Mouse (Mus musculus) gastrocnemius, postnatal 4 days (tissue): Measurements from ENCODE around the gene Pak1ip1. TPM values are rescaled to one million over a fixed set of nuclear protein-coding genes. Genes with fewer than 3 reads are reported as not detected.

Experiments used
- DNase-seq, 2 experiments: peaks; one replicate each; pipeline ENCODE4 v3.0.0; 2021 to 2022; ENCODE audit warnings: low spot score in 2 of 2, mixed read lengths in 2 of 2
- total RNA-seq, 2 experiments: library from RNA; stranded (reverse); gene quantifications; 2 replicates each; pipeline ENCODE4 v1.2.3; 2021

Pak1ip1 gene
- total RNA-seq, 2 experiments from 2014 or later: 32.0 to 33.7 TPM

- no peak for DNase-seq
These were observed 1.2 kb downstream of the Pak1ip1 start for GRCm38 (mm10) chr13:41002001-41002400.

GRCm38 (mm10) chr13:41006244-41006643 lies 5.4 kb downstream of the Pak1ip1 start:
- DNase-seq: no peak

- no peak for DNase-seq
These were observed 7.4 kb downstream of the Pak1ip1 start for GRCm38 (mm10) chr13:41008271-41008670.

GRCm38 (mm10) chr13:41008946-41009345 lies 8.1 kb downstream of the Pak1ip1 start:
- no peak for DNase-seq

GRCm38 (mm10) chr13:41015829-41016634 lies 15.2 kb downstream of the Pak1ip1 start, which contains the start of gene Tmem14c:
Gene Tmem14c, plus strand, starts transcription at chr13:41016292.
- DNase-seq: peak; percentile 86 to 95

GRCm38 (mm10) chr13:41016797-41017405 lies 16.1 kb downstream of the Pak1ip1 start:
- no peak for DNase-seq

GRCm38 (mm10) chr13:41017832-41018231 lies 17.0 kb downstream of the Pak1ip1 start:
- DNase-seq: no peak

GRCm38 (mm10) chr13:41018236-41018635 lies 17.4 kb downstream of the Pak1ip1 start:
- no peak for DNase-seq

GRCm38 (mm10) chr13:41018756-41019591 lies 18.2 kb downstream of the Pak1ip1 start:
- DNase-seq: no peak

- no peak for DNase-seq
These were observed 19.7 kb downstream of the Pak1ip1 start for GRCm38 (mm10) chr13:41020494-41020893.

- DNase-seq: no peak
These were observed 20.8 kb downstream of the Pak1ip1 start for GRCm38 (mm10) chr13:41021607-41022006.

GRCm38 (mm10) chr13:41022099-41022498 lies 21.3 kb downstream of the Pak1ip1 start:
- no peak for DNase-seq

- DNase-seq: no peak
These were observed 29.3 kb downstream of the Pak1ip1 start for GRCm38 (mm10) chr13:41030098-41030497.

- no peak for DNase-seq
These were observed 41.7 kb downstream of the Pak1ip1 start for GRCm38 (mm10) chr13:41042511-41042910.

- DNase-seq: no peak
These were observed 45.1 kb downstream of the Pak1ip1 start for GRCm38 (mm10) chr13:41045901-41046300.

- no peak for DNase-seq
These were observed 46.5 kb downstream of the Pak1ip1 start for GRCm38 (mm10) chr13:41047280-41047679.

- no peak for DNase-seq
These were observed 51.1 kb downstream of the Pak1ip1 start for GRCm38 (mm10) chr13:41051965-41052364.
